Mouse (Mus musculus): Measurements from ENCODE around the gene Chpt1. TPM values are rescaled to one million over a fixed set of nuclear protein-coding genes. Genes with fewer than 3 reads are reported as not detected.

The Chpt1 gene
- polyA plus RNA-seq, 1 experiment from 2014 or later = 27.9 TPM

GRCm38 (mm10) chr10:88420655-88421435, 83.0 kb downstream of the Chpt1 start:
- Histone ChIP-seq H3K27me3 (no peaks in the 10 kb centered on the region), H3K4me1 (no peaks in the 10 kb centered on the region), H3K9ac (no peak overlapping the region), H3K27ac (no peak overlapping the region), H3K4me2 (replicated peaks) (no peak overlapping the region), H3K36me3 (peaks cover 5% of the 10 kb centered on the region; the same call in 1 of the 2 replicates), H3K9me3 (no peaks in the 10 kb centered on the region), H3K4me3 (no peak overlapping the region)
- ATAC-seq (ENCODE audit: insufficient number of reproducible peaks, insufficient read depth, low FRiP score, low TSS enrichment) = no peak
- 93% methylated on average over 19 of the region's 19 CpGs for WGBS

- 63% methylated on average over 11 of the region's 11 CpGs for WGBS
- Histone ChIP-seq H3K4me1 (no peaks in the 10 kb centered on the region), H3K9ac (no peak overlapping the region), H3K36me3 (peaks cover 5% of the 10 kb centered on the region; the same call in 1 of the 2 replicates), H3K27ac (no peak overlapping the region), H3K9me3 (no peaks in the 10 kb centered on the region), H3K27me3 (no peaks in the 10 kb centered on the region), H3K4me3 (no peak overlapping the region), H3K4me2 (replicated peaks) (no peak overlapping the region)
- ATAC-seq (ENCODE audit: insufficient number of reproducible peaks, insufficient read depth, low FRiP score, low TSS enrichment) = no peak
Observed at GRCm38 (mm10) chr10:88420141-88420541, 83.7 kb downstream of the Chpt1 start.

- 90% methylated on average over 5 of the region's 5 CpGs for WGBS
Observed at GRCm38 (mm10) chr10:88417686-88418085, 86.2 kb downstream of the Chpt1 start.

GRCm38 (mm10) chr10:88412290-88412995, 91.4 kb downstream of the Chpt1 start:
- 82% methylated on average over 17 of the region's 17 CpGs for WGBS
- no peak overlapping the region for H3K4me2 ChIP-seq (replicated peaks)
- H3K9ac ChIP-seq = no peak overlapping the region

More at GRCm38 (mm10) chr10:88417686-88418085, 86.2 kb downstream of the Chpt1 start:
- no peaks in the 10 kb centered on the region for H3K4me1 ChIP-seq
- no peak overlapping the region for H3K27ac ChIP-seq
- H3K27me3 ChIP-seq = no peaks in the 10 kb centered on the region
- no peak overlapping the region for H3K4me2 ChIP-seq (replicated peaks)
- H3K4me3 ChIP-seq = no peak overlapping the region
- H3K36me3 ChIP-seq = peaks cover 5% of the 10 kb centered on the region; the same call in 1 of the 2 replicates
- no peak for ATAC-seq (ENCODE audit: insufficient number of reproducible peaks, insufficient read depth, low FRiP score, low TSS enrichment)
- no peaks in the 10 kb centered on the region for H3K9me3 ChIP-seq
- no peak overlapping the region for H3K9ac ChIP-seq

GRCm38 (mm10) chr10:88409751-88410150, 94.1 kb downstream of the Chpt1 start:
- no peaks in the 10 kb centered on the region for H3K36me3 ChIP-seq
- H3K9ac ChIP-seq = no peak overlapping the region
- no peak overlapping the region for H3K4me3 ChIP-seq
- WGBS = 68% methylated on average over 2 of the region's 2 CpGs
- no peaks in the 10 kb centered on the region for H3K4me1 ChIP-seq
- no peak overlapping the region for H3K27ac ChIP-seq
- H3K4me2 ChIP-seq (replicated peaks) = no peak overlapping the region
- H3K9me3 ChIP-seq = no peaks in the 10 kb centered on the region
- no peaks in the 10 kb centered on the region for H3K27me3 ChIP-seq
- ATAC-seq (ENCODE audit: insufficient number of reproducible peaks, insufficient read depth, low FRiP score, low TSS enrichment) = no peak

More at GRCm38 (mm10) chr10:88412290-88412995, 91.4 kb downstream of the Chpt1 start:
- Histone ChIP-seq H3K4me3 (no peak overlapping the region), H3K36me3 (no peaks in the 10 kb centered on the region; the same call in 1 of the 2 replicates), H3K27me3 (no peaks in the 10 kb centered on the region), H3K4me1 (no peaks in the 10 kb centered on the region), H3K27ac (no peak overlapping the region), H3K9me3 (no peaks in the 10 kb centered on the region)
- no peak for ATAC-seq (ENCODE audit: insufficient number of reproducible peaks, insufficient read depth, low FRiP score, low TSS enrichment)

- ATAC-seq (ENCODE audit: insufficient number of reproducible peaks, insufficient read depth, low FRiP score, low TSS enrichment) = no peak
- Histone ChIP-seq H3K27me3 (no peaks in the 10 kb centered on the region), H3K27ac (no peak overlapping the region), H3K9ac (no peak overlapping the region), H3K9me3 (no peaks in the 10 kb centered on the region), H3K4me1 (no peaks in the 10 kb centered on the region), H3K36me3 (no peaks in the 10 kb centered on the region), H3K4me2 (replicated peaks) (no peak overlapping the region), H3K4me3 (no peak overlapping the region)
- 91% methylated on average over 12 of the region's 12 CpGs for WGBS
Observed at GRCm38 (mm10) chr10:88407875-88408631, 95.8 kb downstream of the Chpt1 start.

GRCm38 (mm10) chr10:88405812-88406211, 98.1 kb downstream of the Chpt1 start:
- ATAC-seq (ENCODE audit: insufficient number of reproducible peaks, insufficient read depth, low FRiP score, low TSS enrichment) = no peak
- WGBS = 85% methylated on average over 7 of the region's 7 CpGs

GRCm38 (mm10) chr10:88404220-88404619, 99.7 kb downstream of the Chpt1 start:
- 88% methylated on average over 6 of the region's 6 CpGs for WGBS
- no peaks in the 10 kb centered on the region for H3K27me3 ChIP-seq
- H3K36me3 ChIP-seq = no peaks in the 10 kb centered on the region; the same call in 1 of the 2 replicates
- no peak overlapping the region for H3K4me3 ChIP-seq
- no peak overlapping the region for H3K4me2 ChIP-seq (replicated peaks)
- no peak for ATAC-seq (ENCODE audit: insufficient number of reproducible peaks, insufficient read depth, low FRiP score, low TSS enrichment)
- no peaks in the 10 kb centered on the region for H3K9me3 ChIP-seq
- no peak overlapping the region for H3K27ac ChIP-seq
- no peaks in the 10 kb centered on the region for H3K4me1 ChIP-seq
- H3K9ac ChIP-seq = no peak overlapping the region

More at GRCm38 (mm10) chr10:88405812-88406211, 98.1 kb downstream of the Chpt1 start:
- no peaks in the 10 kb centered on the region; the same call in 1 of the 2 replicates for H3K36me3 ChIP-seq
- no peaks in the 10 kb centered on the region for H3K27me3 ChIP-seq
- no peak overlapping the region for H3K4me3 ChIP-seq
- no peak overlapping the region for H3K9ac ChIP-seq
- no peak overlapping the region for H3K4me2 ChIP-seq (replicated peaks)
- H3K4me1 ChIP-seq = no peaks in the 10 kb centered on the region
- no peak overlapping the region for H3K27ac ChIP-seq
- H3K9me3 ChIP-seq = no peaks in the 10 kb centered on the region

- Histone ChIP-seq H3K27ac (no peak overlapping the region), H3K36me3 (no peaks in the 10 kb centered on the region; the same call in 1 of the 2 replicates), H3K9ac (no peak overlapping the region), H3K27me3 (no peaks in the 10 kb centered on the region), H3K4me1 (no peaks in the 10 kb centered on the region), H3K9me3 (no peaks in the 10 kb centered on the region), H3K4me3 (no peak overlapping the region), H3K4me2 (replicated peaks) (no peak overlapping the region)
- ATAC-seq (ENCODE audit: insufficient number of reproducible peaks, insufficient read depth, low FRiP score, low TSS enrichment) = no peak
- WGBS = 91% methylated on average over 4 of the region's 4 CpGs
Observed at GRCm38 (mm10) chr10:88403021-88403420, 100.9 kb downstream of the Chpt1 start.
